Mouse (Mus musculus): ENCODE results near the gene AI837181. TPM values are rescaled to one million over a fixed set of nuclear protein-coding genes. Genes with fewer than 3 reads are reported as not detected.

AI837181 gene
- polyA plus RNA-seq, 1 experiment: 55.5 TPM

GRCm38 (mm10) chr19:5411961-5412360, 13.0 kb upstream of the AI837181 start:
- no peak for DNase-seq (ENCODE audit: low read depth, low spot score)
- WGBS: 74% methylated on average over 5 of the region's 5 CpGs

- DNase-seq (ENCODE audit: low read depth, low spot score): no peak
- WGBS: 86% methylated on average over 4 of the region's 4 CpGs
Measured at GRCm38 (mm10) chr19:5413840-5414239, 11.1 kb upstream of the AI837181 start.

GRCm38 (mm10) chr19:5414534-5414957, 10.4 kb upstream of the AI837181 start:
- WGBS: 72% methylated on average over 2 of the region's 2 CpGs
- no peak for DNase-seq (ENCODE audit: low read depth, low spot score)

- WGBS: 92% methylated on average over 8 of the region's 8 CpGs
Measured at GRCm38 (mm10) chr19:5418750-5419466, 6.0 kb upstream of the AI837181 start.

GRCm38 (mm10) chr19:5419630-5420029, 5.3 kb upstream of the AI837181 start:
- DNase-seq (ENCODE audit: low read depth, low spot score): no peak
- WGBS: 90% methylated on average over 9 of the region's 9 CpGs

More at GRCm38 (mm10) chr19:5418750-5419466, 6.0 kb upstream of the AI837181 start:
- no peak for DNase-seq (ENCODE audit: low read depth, low spot score)

- WGBS: 61% methylated on average over 6 of the region's 6 CpGs
- no peak for DNase-seq (ENCODE audit: low read depth, low spot score)
Measured at GRCm38 (mm10) chr19:5420579-5420978, 4.4 kb upstream of the AI837181 start.

GRCm38 (mm10) chr19:5421784-5422183, 3.2 kb upstream of the AI837181 start:
- no peak for DNase-seq (ENCODE audit: low read depth, low spot score)
- WGBS: 82% methylated on average over 5 of the region's 5 CpGs

GRCm38 (mm10) chr19:5422267-5422666, 2.7 kb upstream of the AI837181 start:
- no peak for DNase-seq (ENCODE audit: low read depth, low spot score)
- 86% methylated on average over 10 of the region's 10 CpGs for WGBS

- 84% methylated on average over 9 of the region's 9 CpGs for WGBS
- DNase-seq (ENCODE audit: low read depth, low spot score): no peak
Measured at GRCm38 (mm10) chr19:5422895-5423443, 2.0 kb upstream of the AI837181 start.

GRCm38 (mm10) chr19:5423561-5423960, 1.4 kb upstream of the AI837181 start:
- no peak for DNase-seq (ENCODE audit: low read depth, low spot score)
- 58% methylated on average over 12 of the region's 12 CpGs for WGBS

- WGBS: under 1% methylated on average over 43 of the region's 48 CpGs
- DNase-seq (ENCODE audit: low read depth, low spot score): no peak
Measured at GRCm38 (mm10) chr19:5424092-5424781, 707 bp upstream of the AI837181 start.

GRCm38 (mm10) chr19:5425906-5426565, 1.1 kb downstream of the AI837181 start:
- WGBS: 72% methylated on average over 18 of the region's 18 CpGs
- no peak for DNase-seq (ENCODE audit: low read depth, low spot score)

- WGBS: 81% methylated on average over 13 of the region's 13 CpGs
Measured at GRCm38 (mm10) chr19:5426640-5427290, 1.8 kb downstream of the AI837181 start.

GRCm38 (mm10) chr19:5428083-5428482, 3.1 kb downstream of the AI837181 start:
- no peak for DNase-seq (ENCODE audit: low read depth, low spot score)
- 76% methylated on average over 2 of the region's 2 CpGs for WGBS

More at GRCm38 (mm10) chr19:5426640-5427290, 1.8 kb downstream of the AI837181 start:
- no peak for DNase-seq (ENCODE audit: low read depth, low spot score)

- 71% methylated on average over 4 of the region's 4 CpGs for WGBS
- no peak for DNase-seq (ENCODE audit: low read depth, low spot score)
Measured at GRCm38 (mm10) chr19:5429219-5429618, 4.3 kb downstream of the AI837181 start.

GRCm38 (mm10) chr19:5429806-5430205, 4.9 kb downstream of the AI837181 start:
- DNase-seq (ENCODE audit: low read depth, low spot score): no peak
- 21% methylated on average over 8 of the region's 8 CpGs for WGBS

GRCm38 (mm10) chr19:5430408-5430807, 5.5 kb downstream of the AI837181 start:
- no peak for DNase-seq (ENCODE audit: low read depth, low spot score)
- WGBS: 39% methylated on average over 1 of the region's 1 CpGs

GRCm38 (mm10) chr19:5431911-5432464, 7.0 kb downstream of the AI837181 start:
- 41% methylated on average over 4 of the region's 4 CpGs for WGBS
- no peak for DNase-seq (ENCODE audit: low read depth, low spot score)

Measured in large intestine, adult 2 months (tissue).